Mouse (Mus musculus) T-helper 2 cell (primary cell): ENCODE results near the gene Mrgprx1.

Experiments used
- in situ Hi-C: fragments of 300-600 bp; cut with MboI, MseI; formaldehyde crosslinking; loops from one replicate; pipeline ENCODE4 v1.15.1; 2025; ENCODE audit warnings: high pct_unique_total_duplicates

Mrgprx1 gene

DNA sequence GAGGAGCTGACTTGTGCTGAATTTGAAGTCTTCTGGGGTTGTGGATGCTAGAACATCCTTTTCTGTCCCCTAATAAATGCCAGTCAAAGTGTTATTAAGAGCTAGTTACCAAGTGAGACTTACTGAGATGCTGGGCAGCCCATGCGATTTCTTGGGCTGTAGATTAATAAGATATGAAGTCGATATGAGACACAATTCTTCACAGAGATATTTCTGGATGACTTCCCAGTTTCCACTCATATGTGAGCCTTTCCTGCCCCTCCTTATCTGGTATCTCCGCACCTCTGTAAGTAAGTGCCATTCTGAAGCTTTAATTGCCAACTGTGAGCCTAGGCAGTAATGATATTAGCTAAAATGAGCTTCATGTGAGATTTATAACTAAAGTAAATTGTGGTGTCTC, at the start of gene Mrgprx1:
TSS of gene Mrgprx1 (minus strand) at position 101 of the 400 bp plus-strand sequence.
- in situ Hi-C loops: no loop called here

DNA sequence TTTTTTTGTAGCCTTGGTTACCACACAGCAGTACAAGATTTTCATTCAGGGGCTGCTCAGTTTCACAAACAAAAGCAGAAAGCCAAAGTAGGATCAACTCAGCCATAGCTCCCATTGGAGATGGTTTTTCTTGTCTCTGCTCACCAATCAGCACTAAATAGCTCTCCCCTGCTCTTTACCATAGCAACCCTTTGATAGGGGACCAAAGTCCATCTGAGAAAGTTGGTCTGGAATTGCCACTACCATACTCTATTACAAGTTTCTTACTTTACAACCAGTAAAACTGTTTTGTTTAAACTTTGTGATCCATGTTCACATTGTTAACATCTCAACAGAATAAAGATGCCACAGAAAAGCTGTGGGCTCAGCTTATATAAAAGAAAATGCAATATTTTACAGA, 48.1 kb upstream of the Mrgprx1 start:
- in situ Hi-C loops: no loop called here

DNA sequence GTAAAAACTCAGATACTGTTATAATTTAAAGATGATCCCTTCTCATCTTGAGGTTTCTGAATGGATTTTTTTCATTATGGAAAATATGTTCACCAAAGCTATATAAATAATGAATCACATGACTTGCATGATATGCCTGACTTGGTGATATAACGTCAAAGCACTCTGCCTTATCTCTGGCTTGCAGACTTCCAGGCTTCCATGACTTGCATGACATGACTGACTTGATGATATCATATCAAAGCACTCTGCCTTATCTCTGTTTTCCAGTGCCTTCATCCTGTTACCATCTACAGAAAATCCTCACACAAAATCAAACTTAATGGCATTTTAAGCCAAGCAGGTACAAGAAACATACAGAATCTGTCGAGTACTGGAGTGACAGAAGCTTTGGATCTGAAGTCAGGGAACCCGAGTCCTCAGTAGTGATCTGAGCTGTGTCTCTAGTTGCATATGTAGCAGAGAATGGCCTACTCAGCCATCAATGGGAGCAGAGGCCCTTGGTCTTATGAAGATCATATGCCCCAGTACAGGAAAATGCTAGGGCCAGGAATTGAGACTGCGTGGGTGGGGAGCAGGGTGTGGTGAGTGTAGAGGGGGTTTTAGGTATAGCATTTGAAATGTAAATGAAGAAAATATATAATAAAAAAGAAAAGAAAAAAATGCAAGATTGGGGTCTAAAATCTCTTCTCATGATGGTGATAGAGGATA, 19.2 kb upstream of the Mrgprx1 start:
- in situ Hi-C loops: no loop called here

DNA sequence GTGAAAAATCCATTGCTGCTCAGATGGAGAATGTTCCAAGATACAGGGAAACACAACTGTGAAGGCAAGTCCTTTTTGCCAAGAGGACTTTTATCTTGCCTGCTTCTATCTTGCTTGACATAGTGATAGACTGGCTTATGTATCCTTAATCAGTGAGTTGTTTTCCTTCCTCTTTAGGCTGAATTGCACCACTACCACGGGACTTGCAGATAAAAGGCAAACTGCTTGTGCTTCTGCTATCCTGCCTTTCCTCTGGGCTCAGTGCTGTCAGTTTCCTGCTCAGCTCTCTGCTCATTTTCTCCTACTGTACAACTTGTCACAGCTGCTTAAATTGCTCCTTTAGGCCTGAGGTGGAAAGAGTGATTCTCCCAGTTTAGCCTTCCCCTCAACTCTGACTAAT, 16.6 kb upstream of the Mrgprx1 start:
- in situ Hi-C loops: loop anchor here (5.0 kb wide), 1 partner anchor 52 kb away; no protein-coding TSS in a partner anchor

DNA sequence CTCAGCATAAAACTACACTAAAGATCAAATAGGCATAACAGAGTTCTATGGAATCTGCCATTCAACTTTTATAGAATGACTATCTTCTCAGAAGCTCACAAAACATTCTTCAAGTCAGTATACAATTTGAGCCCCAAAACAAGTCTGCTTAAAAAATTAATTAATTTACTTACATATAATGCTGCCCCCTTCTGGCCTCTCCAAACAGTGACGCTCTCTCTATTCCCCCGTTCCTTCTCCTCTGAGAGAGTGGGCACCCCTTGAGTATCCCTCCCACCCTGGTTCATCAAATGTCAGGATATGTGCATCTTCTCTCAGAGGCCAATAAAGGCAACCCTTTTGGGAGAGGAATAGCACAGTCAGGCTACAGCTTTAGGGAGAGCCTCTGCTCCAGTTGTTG, 9.5 kb downstream of the Mrgprx1 start:
- in situ Hi-C loops: loop anchor here (10.0 kb wide), 1 partner anchor 713 kb away; no protein-coding TSS in a partner anchor

DNA sequence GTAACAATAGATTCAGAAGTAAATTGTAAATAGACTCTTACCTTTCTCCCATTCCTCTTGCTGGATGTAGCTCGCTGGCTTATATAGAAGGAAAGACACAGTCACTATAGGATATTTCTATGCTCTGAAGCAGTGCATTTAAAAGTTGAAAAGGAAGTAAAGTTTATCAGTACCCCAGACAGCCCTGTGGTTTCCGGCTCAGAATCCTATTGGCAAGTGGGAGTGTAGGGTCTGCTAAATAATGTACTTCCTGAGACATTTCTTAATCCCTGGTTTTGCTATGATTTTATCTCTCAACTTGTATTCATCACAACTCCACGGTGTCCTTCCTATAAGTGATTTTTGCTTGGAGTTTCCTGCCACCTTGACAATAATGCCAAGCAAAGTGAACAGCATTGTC, 31.7 kb downstream of the Mrgprx1 start:
- in situ Hi-C loops: no loop called here

DNA sequence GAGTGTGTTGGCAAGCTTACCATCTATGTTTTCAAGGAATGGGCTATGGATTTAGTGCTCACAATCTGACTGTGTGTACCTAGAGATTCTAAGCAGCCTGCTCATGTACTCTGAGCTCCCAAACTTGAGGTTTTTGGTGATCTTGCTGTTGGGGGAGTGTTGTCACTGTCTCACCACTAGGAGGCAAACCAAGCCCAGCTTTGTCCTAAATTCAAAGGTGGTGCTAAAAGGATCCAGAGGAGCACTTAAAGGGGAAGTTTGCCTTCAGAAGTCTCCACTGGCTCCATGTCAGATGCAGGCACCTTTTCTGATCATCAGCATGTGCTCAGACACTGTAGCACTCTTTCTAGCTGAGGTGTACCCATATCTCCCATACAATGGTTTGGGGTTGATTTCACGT, 40.6 kb downstream of the Mrgprx1 start:
- in situ Hi-C loops: no loop called here

DNA sequence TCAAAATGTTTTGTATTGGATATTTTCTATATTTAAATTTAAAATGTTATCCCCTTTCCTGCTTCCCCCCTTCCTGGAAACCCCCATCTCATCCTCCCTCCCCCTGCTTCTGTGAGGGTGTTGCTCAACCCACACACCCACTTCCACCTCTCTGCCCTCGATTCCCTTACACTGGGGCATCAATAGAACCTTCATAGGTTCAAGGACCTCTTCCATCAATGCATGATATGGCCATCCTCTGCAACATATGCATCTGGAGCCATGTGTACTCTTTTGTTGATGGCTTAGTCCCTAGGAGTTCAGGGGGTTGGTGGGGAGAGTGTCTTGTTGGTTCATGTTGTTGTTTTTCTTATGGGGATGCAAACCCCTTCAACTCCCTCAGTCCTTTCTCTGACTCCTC, 45.4 kb downstream of the Mrgprx1 start, which contains the start of gene Mrgpra4:
TSS of gene Mrgpra4 (minus strand) at position 101 of the 400 bp plus-strand sequence.
- in situ Hi-C loops: no loop called here
